Mouse (Mus musculus) ES-Bruce4 (cell line): ENCODE measurements around the gene Klc2. TPM values are rescaled to one million over a fixed set of nuclear protein-coding genes. Genes with fewer than 3 reads are reported as not detected.

Source experiments
- H3K27ac ChIP-seq: 2 replicates; pipeline ENCODE4 v1.5.1; 2012; ENCODE audit warnings: low read length, inconsistent platforms; ENCODE audit not compliant: insufficient read depth
- H3K27me3 ChIP-seq: 2 replicates; pipeline ENCODE4 v1.6.1; 2012; ENCODE audit warnings: mild to moderate bottlenecking, low read length, inconsistent platforms; ENCODE audit not compliant: control insufficient read depth, poor library complexity, insufficient read depth, severe bottlenecking
- H3K36me3 ChIP-seq: 2 replicates; pipeline ENCODE4 v1.6.1; 2012; ENCODE audit warnings: inconsistent platforms, mild to moderate bottlenecking, low read length, moderate library complexity; ENCODE audit not compliant: control insufficient read depth, poor library complexity, insufficient read depth, severe bottlenecking
- H3K4me1 ChIP-seq: one replicate; pipeline ENCODE4 v1.8.1; 2011; ENCODE audit warnings: low read length; ENCODE audit not compliant: control insufficient read depth, insufficient read depth
- H3K4me3 ChIP-seq: 2 replicates; pipeline ENCODE4 v1.5.1; 2011; ENCODE audit warnings: low read depth, mild to moderate bottlenecking, low read length
- H3K9ac ChIP-seq: 2 replicates; pipeline ENCODE4 v1.6.1; 2012; ENCODE audit warnings: low read depth, mild to moderate bottlenecking, inconsistent platforms; ENCODE audit not compliant: poor library complexity, severe bottlenecking
- H3K9me3 ChIP-seq: replicated peaks from 2 replicates; pipeline ENCODE4 v1.6.1; 2012; ENCODE audit warnings: mild to moderate bottlenecking, low read length, inconsistent platforms; ENCODE audit not compliant: control insufficient read depth, poor library complexity, insufficient read depth, severe bottlenecking
- CTCF ChIP-seq: IDR thresholded peaks from one replicate; pipeline ENCODE4 v1.8.1; 2011; ENCODE audit warnings: low read depth, low read length
- EP300 ChIP-seq: IDR thresholded peaks from 2 replicates; pipeline ENCODE4 v1.6.1; 2011; ENCODE audit warnings: low read depth, low read length; ENCODE audit not compliant: insufficient read depth
- POLR2A ChIP-seq: IDR thresholded peaks from one replicate; pipeline ENCODE4 v1.8.1; 2011; ENCODE audit warnings: low read length; ENCODE audit not compliant: insufficient read depth
- polyA plus RNA-seq: library from polyadenylated mRNA; stranded (reverse); fragments of >200 nt; gene quantifications from 2 replicates; pipeline ENCODE4 v1.2.4, GENCODE M21; 2011; ENCODE audit warnings: low read depth; ENCODE audit not compliant: missing spikeins, insufficient read depth, insufficient read length

Klc2 gene
- polyA plus RNA-seq, 1 experiment: 24.5 TPM

GRCm38 (mm10) chr19:5072389-5073019, 45.9 kb downstream of the Klc2 start:
- Histone ChIP-seq H3K27ac (peak overlapping the region; percentile 83), H3K4me3 (peak overlapping the region; percentile 72), H3K4me1 (no peaks in the 10 kb centered on the region), H3K36me3 (no peaks in the 10 kb centered on the region), H3K27me3 (no peaks in the 10 kb centered on the region), H3K9me3 (no peaks in the 10 kb centered on the region), H3K9ac (peak overlapping the region; percentile 24; the same call in 1 of the 2 replicates)
- TF ChIP-seq POLR2A (no peak), CTCF (no peak), EP300 (no peak)

- TF ChIP-seq EP300 (0 out of 2 replicates have a peak, but pooled peaks have one; percentile 34), POLR2A (peak; percentile 12), CTCF (no peak)
- Histone ChIP-seq H3K4me1 (peaks cover 6% of the 10 kb centered on the region), H3K9me3 (no peaks in the 10 kb centered on the region), H3K4me3 (peak overlapping the region; percentile 78), H3K36me3 (no peaks in the 10 kb centered on the region), H3K27ac (peak overlapping the region; percentile 83), H3K27me3 (no peaks in the 10 kb centered on the region), H3K9ac (peak overlapping the region; percentile 74)
These were observed 46.6 kb downstream of the Klc2 start for GRCm38 (mm10) chr19:5071545-5072369.

GRCm38 (mm10) chr19:5071077-5071476, 47.3 kb downstream of the Klc2 start:
- no peak for TF ChIP-seq POLR2A
- Histone ChIP-seq H3K4me1 (peaks cover 6% of the 10 kb centered on the region), H3K4me3 (peak overlapping the region; percentile 78; the same call in 1 of the 2 replicates), H3K27ac (peak overlapping the region; percentile 48; the same call in 1 of the 2 replicates), H3K27me3 (no peaks in the 10 kb centered on the region), H3K9ac (peak overlapping the region; percentile 74), H3K9me3 (no peaks in the 10 kb centered on the region), H3K36me3 (no peaks in the 10 kb centered on the region)

GRCm38 (mm10) chr19:5069978-5070377, 48.4 kb downstream of the Klc2 start:
- no peak overlapping the region for H3K4me3 ChIP-seq
- no peaks in the 10 kb centered on the region for H3K36me3 ChIP-seq
- H3K27ac ChIP-seq: no peak overlapping the region
- TF ChIP-seq POLR2A: no peak
- TF ChIP-seq CTCF: no peak
- no peak for TF ChIP-seq EP300
- H3K9ac ChIP-seq: no peak overlapping the region
- H3K4me1 ChIP-seq: peaks cover 6% of the 10 kb centered on the region
- no peaks in the 10 kb centered on the region for H3K27me3 ChIP-seq
- no peaks in the 10 kb centered on the region for H3K9me3 ChIP-seq

DNA sequence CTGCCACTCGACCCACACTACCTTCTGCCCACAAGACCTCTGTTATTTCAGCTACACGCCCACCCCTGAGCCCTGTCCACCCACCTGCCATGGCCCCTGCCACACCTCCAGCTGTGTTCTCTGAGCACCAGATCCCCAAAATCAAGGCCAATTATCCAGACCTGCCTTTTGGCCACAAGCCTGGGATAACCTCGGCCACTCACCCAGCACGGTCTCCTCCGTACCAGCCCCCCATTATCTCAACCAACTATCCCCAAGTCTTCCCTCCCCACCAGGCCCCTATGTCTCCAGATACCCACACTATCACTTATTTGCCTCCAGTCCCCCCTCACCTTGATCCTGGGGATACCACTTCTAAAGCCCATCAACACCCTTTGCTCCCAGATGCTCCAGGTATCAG, 48.9 kb downstream of the Klc2 start:
- no peak overlapping the region for H3K9ac ChIP-seq
- TF ChIP-seq CTCF (no peak), EP300 (no peak), POLR2A (no peak)
- peaks cover 6% of the 10 kb centered on the region for H3K4me1 ChIP-seq
- no peaks in the 10 kb centered on the region for H3K36me3 ChIP-seq
- no peaks in the 10 kb centered on the region for H3K9me3 ChIP-seq
- H3K27me3 ChIP-seq: no peaks in the 10 kb centered on the region
- H3K27ac ChIP-seq: no peak overlapping the region
- no peak overlapping the region for H3K4me3 ChIP-seq

DNA sequence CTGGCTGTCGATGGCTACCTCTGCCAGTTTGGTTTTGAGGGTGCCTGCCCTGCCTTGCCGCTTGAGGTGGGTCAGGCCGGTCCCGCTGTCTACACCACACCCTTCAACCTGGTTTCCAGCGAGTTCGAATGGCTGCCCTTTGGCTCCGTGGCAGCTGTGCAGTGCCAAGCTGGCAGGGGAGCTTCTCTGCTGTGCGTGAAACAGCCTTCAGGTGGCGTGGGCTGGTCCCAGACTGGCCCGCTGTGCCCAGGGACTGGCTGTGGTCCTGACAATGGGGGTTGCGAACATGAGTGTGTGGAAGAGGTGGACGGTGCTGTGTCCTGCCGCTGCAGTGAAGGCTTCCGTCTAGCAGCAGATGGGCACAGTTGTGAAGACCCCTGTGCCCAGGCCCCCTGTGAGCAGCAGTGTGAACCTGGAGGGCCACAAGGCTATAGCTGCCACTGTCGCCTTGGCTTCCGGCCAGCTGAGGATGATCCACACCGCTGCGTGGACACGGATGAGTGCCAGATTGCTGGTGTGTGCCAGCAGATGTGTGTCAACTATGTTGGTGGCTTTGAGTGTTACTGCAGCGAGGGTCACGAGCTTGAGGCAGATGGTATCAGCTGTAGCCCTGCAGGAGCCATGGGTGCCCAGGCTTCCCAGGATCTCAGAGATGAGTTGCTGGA, 49.7 kb downstream of the Klc2 start:
- Histone ChIP-seq H3K36me3 (no peaks in the 10 kb centered on the region), H3K4me1 (peaks cover 6% of the 10 kb centered on the region), H3K4me3 (peak overlapping the region; percentile 39), H3K9me3 (no peaks in the 10 kb centered on the region), H3K9ac (peak overlapping the region; percentile 33; the same call in 1 of the 2 replicates), H3K27me3 (no peaks in the 10 kb centered on the region), H3K27ac (no peak overlapping the region)
- TF ChIP-seq POLR2A: no peak
